Mouse (Mus musculus): Measurements from ENCODE around the gene Map1s.

DNA sequence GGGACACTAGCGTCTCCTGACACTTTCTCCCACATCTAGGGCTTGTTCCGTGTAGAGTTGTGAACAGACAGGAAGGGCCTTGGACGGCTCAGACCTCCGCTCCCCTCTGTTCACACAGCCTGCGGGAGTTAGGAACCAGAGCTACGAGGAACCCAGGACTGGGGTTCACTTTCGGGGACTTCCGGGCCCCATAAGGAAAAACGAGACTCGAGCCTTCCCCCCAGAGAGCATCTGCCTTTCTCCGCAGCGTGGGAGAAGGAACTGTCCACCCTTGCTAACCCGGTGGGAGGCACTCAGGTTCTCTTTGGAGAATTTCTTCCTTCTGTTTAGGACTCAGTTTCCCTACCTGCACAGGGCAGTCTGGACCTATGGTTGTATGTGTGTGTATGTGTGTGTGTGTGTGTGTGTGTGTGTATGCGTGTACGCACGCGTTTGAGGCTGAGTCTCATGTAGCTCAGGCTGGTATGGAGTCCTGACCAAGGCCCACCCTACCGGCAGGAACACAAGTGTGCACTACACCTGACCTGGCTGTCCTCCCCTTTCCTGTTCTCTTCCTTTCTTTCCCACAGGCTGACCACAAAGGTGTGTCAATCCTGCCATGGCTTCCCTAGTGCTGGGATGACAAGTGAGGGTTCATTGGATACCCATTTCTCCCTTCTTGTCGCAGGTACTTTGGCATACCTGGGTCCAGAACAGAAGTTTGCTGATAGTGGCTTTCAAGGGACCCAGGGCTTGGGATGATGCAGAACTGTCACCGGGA is 12.7 kb upstream of the Map1s start:
- TF ChIP-seq CTCF (IDR thresholded peaks at IDR 0.05; ENCODE audit: low read depth) (no peak), EP300 (optimal IDR thresholded peaks at IDR 0.05) (no peak)

Data from stomach, postnatal 0 days (tissue).